Mouse (Mus musculus): ENCODE measurements around the gene Elk3. TPM values are rescaled to one million over a fixed set of nuclear protein-coding genes. Genes with fewer than 3 reads are reported as not detected.
A peak's percentile ranks its signal among the peaks of the same experiment; 100 is the strongest.

Gene Elk3
- polyA plus RNA-seq, 1 experiment from 2014 or later, result 45.6 TPM

GRCm38 (mm10) chr10:93335001-93335400 is 24.1 kb upstream of the Elk3 start:
- peak overlapping the region; percentile 5; the same call in 1 of the 2 replicates for H3K27ac ChIP-seq (ENCODE audit: low read length)
- H3K27me3 ChIP-seq (ENCODE audit: insufficient read depth, low read length), result no peaks in the 10 kb centered on the region
- peaks cover 7% of the 10 kb centered on the region; the same call in 1 of the 2 replicates for H3K4me1 ChIP-seq (ENCODE audit: insufficient read depth, low read length)
- H3K9me3 ChIP-seq (ENCODE audit: low read length), result no peaks in the 10 kb centered on the region
- H3K36me3 ChIP-seq (ENCODE audit: insufficient read depth, low read length), result no peaks in the 10 kb centered on the region
- H3K9ac ChIP-seq (replicated peaks; ENCODE audit: low read length), result no peak overlapping the region
- H3K4me3 ChIP-seq (ENCODE audit: low read length), result no peak overlapping the region
- H3K4me2 ChIP-seq (replicated peaks; ENCODE audit: low read depth, low read length), result no peak overlapping the region
- no peak for ATAC-seq (ENCODE audit: low FRiP score, low TSS enrichment)
- 45% methylated on average over 2 of the region's 2 CpGs for WGBS

GRCm38 (mm10) chr10:93333239-93333638 is 22.3 kb upstream of the Elk3 start:
- H3K4me2 ChIP-seq (replicated peaks; ENCODE audit: low read depth, low read length), result no peak overlapping the region
- no peak for ATAC-seq (ENCODE audit: low FRiP score, low TSS enrichment)

GRCm38 (mm10) chr10:93332261-93332809 is 21.4 kb upstream of the Elk3 start:
- H3K27ac ChIP-seq (ENCODE audit: low read length), result no peak overlapping the region
- ATAC-seq (ENCODE audit: low FRiP score, low TSS enrichment), result no peak
- H3K9ac ChIP-seq (replicated peaks; ENCODE audit: low read length), result no peak overlapping the region
- no peaks in the 10 kb centered on the region for H3K27me3 ChIP-seq (ENCODE audit: insufficient read depth, low read length)
- no peak overlapping the region for H3K4me2 ChIP-seq (replicated peaks; ENCODE audit: low read depth, low read length)
- peaks cover 7% of the 10 kb centered on the region; the same call in 1 of the 2 replicates for H3K4me1 ChIP-seq (ENCODE audit: insufficient read depth, low read length)
- 34% methylated on average over 3 of the region's 3 CpGs for WGBS
- H3K36me3 ChIP-seq (ENCODE audit: insufficient read depth, low read length), result no peaks in the 10 kb centered on the region
- no peaks in the 10 kb centered on the region for H3K9me3 ChIP-seq (ENCODE audit: low read length)
- H3K4me3 ChIP-seq (ENCODE audit: low read length), result no peak overlapping the region

More at GRCm38 (mm10) chr10:93333239-93333638, 22.3 kb upstream of the Elk3 start:
- 74% methylated on average over 5 of the region's 5 CpGs for WGBS
- H3K4me3 ChIP-seq (ENCODE audit: low read length), result no peak overlapping the region
- no peaks in the 10 kb centered on the region for H3K27me3 ChIP-seq (ENCODE audit: insufficient read depth, low read length)
- no peaks in the 10 kb centered on the region for H3K36me3 ChIP-seq (ENCODE audit: insufficient read depth, low read length)
- H3K9ac ChIP-seq (replicated peaks; ENCODE audit: low read length), result no peak overlapping the region
- H3K4me1 ChIP-seq (ENCODE audit: insufficient read depth, low read length), result peaks cover 7% of the 10 kb centered on the region; the same call in 1 of the 2 replicates
- H3K27ac ChIP-seq (ENCODE audit: low read length), result no peak overlapping the region
- H3K9me3 ChIP-seq (ENCODE audit: low read length), result no peaks in the 10 kb centered on the region

GRCm38 (mm10) chr10:93331543-93331942 is 20.6 kb upstream of the Elk3 start:
- WGBS, result 47% methylated on average over 4 of the region's 4 CpGs
- peak; percentile 55; the same call in 1 of the 2 replicates for ATAC-seq (ENCODE audit: low FRiP score, low TSS enrichment)

GRCm38 (mm10) chr10:93328321-93328720 is 17.4 kb upstream of the Elk3 start:
- no peak overlapping the region for H3K27ac ChIP-seq (ENCODE audit: low read length)
- no peak for ATAC-seq (ENCODE audit: low FRiP score, low TSS enrichment)
- peaks cover 16% of the 10 kb centered on the region for H3K4me1 ChIP-seq (ENCODE audit: insufficient read depth, low read length)
- H3K9me3 ChIP-seq (ENCODE audit: low read length), result no peaks in the 10 kb centered on the region
- H3K9ac ChIP-seq (replicated peaks; ENCODE audit: low read length), result no peak overlapping the region
- no peak overlapping the region for H3K4me2 ChIP-seq (replicated peaks; ENCODE audit: low read depth, low read length)
- no peak overlapping the region for H3K4me3 ChIP-seq (ENCODE audit: low read length)
- no peaks in the 10 kb centered on the region for H3K36me3 ChIP-seq (ENCODE audit: insufficient read depth, low read length)
- WGBS, result 68% methylated on average over 5 of the region's 5 CpGs
- no peaks in the 10 kb centered on the region for H3K27me3 ChIP-seq (ENCODE audit: insufficient read depth, low read length)

More at GRCm38 (mm10) chr10:93331543-93331942, 20.6 kb upstream of the Elk3 start:
- Histone ChIP-seq H3K4me3 (ENCODE audit: low read length) (no peak overlapping the region), H3K27ac (ENCODE audit: low read length) (no peak overlapping the region), H3K9ac (replicated peaks; ENCODE audit: low read length) (no peak overlapping the region), H3K4me2 (replicated peaks; ENCODE audit: low read depth, low read length) (no peak overlapping the region), H3K27me3 (ENCODE audit: insufficient read depth, low read length) (no peaks in the 10 kb centered on the region), H3K36me3 (ENCODE audit: insufficient read depth, low read length) (no peaks in the 10 kb centered on the region), H3K9me3 (ENCODE audit: low read length) (no peaks in the 10 kb centered on the region), H3K4me1 (ENCODE audit: insufficient read depth, low read length) (peaks cover 12% of the 10 kb centered on the region)

GRCm38 (mm10) chr10:93327187-93327586 is 16.3 kb upstream of the Elk3 start:
- Histone ChIP-seq H3K4me1 (ENCODE audit: insufficient read depth, low read length) (peaks cover 13% of the 10 kb centered on the region), H3K9ac (replicated peaks; ENCODE audit: low read length) (no peak overlapping the region), H3K27me3 (ENCODE audit: insufficient read depth, low read length) (no peaks in the 10 kb centered on the region), H3K36me3 (ENCODE audit: insufficient read depth, low read length) (no peaks in the 10 kb centered on the region), H3K9me3 (ENCODE audit: low read length) (no peaks in the 10 kb centered on the region), H3K4me2 (replicated peaks; ENCODE audit: low read depth, low read length) (no peak overlapping the region), H3K27ac (ENCODE audit: low read length) (no peak overlapping the region; the same call in 1 of the 2 replicates), H3K4me3 (ENCODE audit: low read length) (no peak overlapping the region)
- ATAC-seq (ENCODE audit: low FRiP score, low TSS enrichment), result no peak
- WGBS, result 82% methylated on average over 6 of the region's 6 CpGs

GRCm38 (mm10) chr10:93326741-93327100 is 15.8 kb upstream of the Elk3 start:
- peak overlapping the region; percentile 57 for H3K27ac ChIP-seq (ENCODE audit: low read length)
- no peaks in the 10 kb centered on the region for H3K36me3 ChIP-seq (ENCODE audit: insufficient read depth, low read length)
- ATAC-seq (ENCODE audit: low FRiP score, low TSS enrichment), result no peak; the same call in 1 of the 2 replicates
- H3K9me3 ChIP-seq (ENCODE audit: low read length), result no peaks in the 10 kb centered on the region
- H3K27me3 ChIP-seq (ENCODE audit: insufficient read depth, low read length), result no peaks in the 10 kb centered on the region
- H3K4me1 ChIP-seq (ENCODE audit: insufficient read depth, low read length), result peaks cover 10% of the 10 kb centered on the region
- H3K9ac ChIP-seq (replicated peaks; ENCODE audit: low read length), result no peak overlapping the region
- WGBS, result 76% methylated on average over 8 of the region's 8 CpGs
- no peak overlapping the region for H3K4me2 ChIP-seq (replicated peaks; ENCODE audit: low read depth, low read length)
- H3K4me3 ChIP-seq (ENCODE audit: low read length), result no peak overlapping the region

- H3K4me2 ChIP-seq (replicated peaks; ENCODE audit: low read depth, low read length), result no peak overlapping the region
- no peak overlapping the region for H3K9ac ChIP-seq (replicated peaks; ENCODE audit: low read length)
- no peak overlapping the region for H3K4me3 ChIP-seq (ENCODE audit: low read length)
- H3K4me1 ChIP-seq (ENCODE audit: insufficient read depth, low read length), result peaks cover 10% of the 10 kb centered on the region
- peak overlapping the region; percentile 79 for H3K27ac ChIP-seq (ENCODE audit: low read length)
- no peaks in the 10 kb centered on the region for H3K27me3 ChIP-seq (ENCODE audit: insufficient read depth, low read length)
- ATAC-seq (ENCODE audit: low FRiP score, low TSS enrichment), result peak; percentile 83; the same call in 1 of the 2 replicates
- H3K9me3 ChIP-seq (ENCODE audit: low read length), result no peaks in the 10 kb centered on the region
- no peaks in the 10 kb centered on the region for H3K36me3 ChIP-seq (ENCODE audit: insufficient read depth, low read length)
- 63% methylated on average over 12 of the region's 12 CpGs for WGBS
Observed at GRCm38 (mm10) chr10:93325804-93326740, 15.1 kb upstream of the Elk3 start.

GRCm38 (mm10) chr10:93325369-93325768 is 14.4 kb upstream of the Elk3 start:
- H3K4me1 ChIP-seq (ENCODE audit: insufficient read depth, low read length), result peaks cover 10% of the 10 kb centered on the region
- H3K27ac ChIP-seq (ENCODE audit: low read length), result peak overlapping the region; percentile 79
- no peak overlapping the region for H3K9ac ChIP-seq (replicated peaks; ENCODE audit: low read length)
- 0 out of 2 replicates have a peak, but pooled peaks have one; percentile 23 for ATAC-seq (ENCODE audit: low FRiP score, low TSS enrichment)
- no peaks in the 10 kb centered on the region for H3K36me3 ChIP-seq (ENCODE audit: insufficient read depth, low read length)
- H3K4me2 ChIP-seq (replicated peaks; ENCODE audit: low read depth, low read length), result no peak overlapping the region
- no peaks in the 10 kb centered on the region for H3K27me3 ChIP-seq (ENCODE audit: insufficient read depth, low read length)
- no peaks in the 10 kb centered on the region for H3K9me3 ChIP-seq (ENCODE audit: low read length)
- 37% methylated on average over 3 of the region's 3 CpGs for WGBS
- no peak overlapping the region for H3K4me3 ChIP-seq (ENCODE audit: low read length)

- no peak overlapping the region for H3K4me3 ChIP-seq (ENCODE audit: low read length)
- H3K9me3 ChIP-seq (ENCODE audit: low read length), result no peaks in the 10 kb centered on the region
- H3K27ac ChIP-seq (ENCODE audit: low read length), result no peak overlapping the region
- H3K27me3 ChIP-seq (ENCODE audit: insufficient read depth, low read length), result no peaks in the 10 kb centered on the region
- no peak overlapping the region for H3K9ac ChIP-seq (replicated peaks; ENCODE audit: low read length)
- H3K4me1 ChIP-seq (ENCODE audit: insufficient read depth, low read length), result peaks cover 10% of the 10 kb centered on the region
- no peak overlapping the region for H3K4me2 ChIP-seq (replicated peaks; ENCODE audit: low read depth, low read length)
- ATAC-seq (ENCODE audit: low FRiP score, low TSS enrichment), result no peak
- H3K36me3 ChIP-seq (ENCODE audit: insufficient read depth, low read length), result no peaks in the 10 kb centered on the region
- 95% methylated on average over 2 of the region's 2 CpGs for WGBS
Observed at GRCm38 (mm10) chr10:93324438-93324837, 13.5 kb upstream of the Elk3 start.

Data from kidney, embryonic 16.5 days (tissue).